11 mouse cellular contexts compared by ENCODE assay signal in the genomic region with DNA sequence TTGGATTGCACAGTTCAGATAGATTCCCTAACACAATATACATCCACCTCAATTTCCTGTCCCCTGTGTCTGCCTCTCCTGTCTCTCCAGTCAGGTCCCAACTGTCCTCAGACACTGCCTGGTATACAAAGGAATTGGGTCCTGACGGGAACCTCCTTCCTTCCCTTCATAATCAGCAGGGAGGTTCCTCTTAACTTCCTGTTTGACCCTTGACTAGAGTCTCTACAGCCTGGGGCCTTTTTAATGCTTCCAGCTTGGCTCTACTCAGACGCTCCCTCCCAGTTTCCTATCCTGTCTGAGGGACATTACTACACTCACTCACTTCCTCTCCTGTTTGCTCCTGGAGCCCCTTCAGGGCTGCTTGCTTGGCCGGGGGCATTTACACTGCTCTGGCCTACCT. TPM values are rescaled to one million over a fixed set of nuclear protein-coding genes. Genes with fewer than 3 reads are reported as not detected.
DNase-seq lines count a peak whose midpoint lies in the region; ATAC-seq and TF ChIP-seq lines count a peak whose summit lies in the region.
"Had no signal": no experiment of that assay in that cellular context is flagged by ENCODE, and none has a peak within 500 bp of the region (broad histone marks: within the 10 kb centered on the region; RNA-seq: fewer than 3 reads in every experiment).

No protein-coding gene starts in this region.

- 49% methylated on average over 3 of the region's 3 CpGs for WGBS in heart, embryonic 15.5 days
- WGBS in lung, embryonic 16.5 days: 23% methylated on average over 3 of the region's 3 CpGs

- TF ChIP-seq RAD21 in CH12.LX (IDR thresholded peaks at IDR 0.05; ENCODE audit: low read depth, low read length): no peak

- dilution Hi-C loops in CH12.LX (cut with MboI; ENCODE audit: extremely low pct_ligation_motif_present, extremely low pct_unique_long_range_greater_than_20kb, low sequenced_read_pairs): no loop called here

- peak overlapping the region; percentile 12; the same call in 1 of the 2 replicates for H3K4me2 ChIP-seq in CH12.LX (ENCODE audit: insufficient read depth, low read depth, poor library complexity, severe bottlenecking)
- H3K4me2 ChIP-seq in heart, embryonic 15.5 days: peak overlapping the region; percentile 12; the same call in 1 of the 2 replicates
- H3K4me2 ChIP-seq in lung, embryonic 16.5 days (ENCODE audit: low read depth, low read length): no peak overlapping the region
- H3K4me2 ChIP-seq: embryonic facial prominence, embryonic 15.5 days had no signal

- no peak for TF ChIP-seq CTCF in gastrocnemius, adult 2 months (IDR thresholded peaks at IDR 0.05)
- no peak for TF ChIP-seq CTCF in CH12.LX (conservative IDR thresholded peaks at IDR 0.05 in 1 of 2, IDR thresholded peaks at IDR 0.05 in 1 of 2; ENCODE audit: low read depth in 2 of 2, low read length in 2 of 2)

- H3K79me2 ChIP-seq in CH12.LX (replicated peaks; ENCODE audit: control insufficient read depth, extremely low read depth, insufficient read depth, poor library complexity, severe bottlenecking): no peaks in the 10 kb centered on the region

- H3K4me1 ChIP-seq in CH12.LX (ENCODE audit: control insufficient read depth in 1 of 2, insufficient read depth in 2 of 2): peaks cover 25 to 59% of the 10 kb centered on the region in 2 experiments
- H3K4me1 ChIP-seq in heart, embryonic 15.5 days (replicated peaks): peaks cover 51% of the 10 kb centered on the region
- peaks cover 54% of the 10 kb centered on the region for H3K4me1 ChIP-seq in lung, embryonic 16.5 days (replicated peaks; ENCODE audit: control insufficient read depth, insufficient read depth, low read length)

- no peak for DNase-seq in gastrocnemius, adult 2 months
- no peak for DNase-seq in gastrocnemius, adult 18-20 months (ENCODE audit: low spot score)
- peak; percentile 27 for DNase-seq in CH12.LX (ENCODE audit: extremely low read depth)
- no peak for DNase-seq in adrenal gland, adult 18-20 months (ENCODE audit: low spot score in 2 of 2)
- DNase-seq in retina, embryonic 14.5 days (ENCODE audit: low spot score): no peak
- DNase-seq: kidney, postnatal 25 days had no signal

- TF ChIP-seq EP300 in CH12.LX (IDR thresholded peaks at IDR 0.05; ENCODE audit: low read length): no peak

- no peak overlapping the region for H3K4me3 ChIP-seq in gastrocnemius, adult 2 months
- no peak overlapping the region for H3K4me3 ChIP-seq in CH12.LX (replicated peaks in 1 of 3; ENCODE audit: low read depth in 2 of 3, low read length in 2 of 3, poor library complexity in 1 of 3)
- no peak overlapping the region for H3K4me3 ChIP-seq in heart, embryonic 15.5 days
- no peak overlapping the region for H3K4me3 ChIP-seq in lung, embryonic 16.5 days (ENCODE audit: low read length)
- H3K4me3 ChIP-seq: embryonic facial prominence, embryonic 15.5 days had no signal

- H3K27me3 ChIP-seq in CH12.LX (replicated peaks): no peaks in the 10 kb centered on the region
- H3K27me3 ChIP-seq in heart, embryonic 15.5 days: no peaks in the 10 kb centered on the region
- no peaks in the 10 kb centered on the region for H3K27me3 ChIP-seq in lung, embryonic 16.5 days (ENCODE audit: control insufficient read depth, insufficient read depth, low read depth, low read length)
- H3K27me3 ChIP-seq: embryonic facial prominence, embryonic 15.5 days; Patski had no signal

- TF ChIP-seq POLR2A in CH12.LX (IDR thresholded peaks at IDR 0.05; ENCODE audit: low read depth, low read length): no peak

- no peak for ATAC-seq in heart, embryonic 15.5 days (replicated peaks; ENCODE audit: insufficient number of reproducible peaks, insufficient read depth, low FRiP score, low read depth)
- peak; percentile 23; the same call in 1 of the 2 replicates for ATAC-seq in lung, embryonic 16.5 days (ENCODE audit: low read depth)
- no peak for ATAC-seq in activated CD4-positive, CD25-positive, alpha-beta regulatory T cell, adult 4 months
- ATAC-seq: Patski had no signal

- H3K27ac ChIP-seq in gastrocnemius, adult 2 months: peak overlapping the region; percentile 61
- H3K27ac ChIP-seq in CH12.LX (ENCODE audit: insufficient read depth, low read depth): no peak overlapping the region
- H3K27ac ChIP-seq in heart, embryonic 15.5 days: peak overlapping the region; percentile 67
- peak overlapping the region; percentile 88 for H3K27ac ChIP-seq in lung, embryonic 16.5 days (ENCODE audit: low read length)

- intact Hi-C loops in gastrocnemius, adult 2 months (cut with DNase I): no loop called here

- peaks cover 0 to 6% of the 10 kb centered on the region in 2 experiments for H3K36me3 ChIP-seq in CH12.LX (replicated peaks in 1 of 2; ENCODE audit: control insufficient read depth in 1 of 2, insufficient read depth in 1 of 2, low read length in 1 of 2)
- H3K36me3 ChIP-seq in heart, embryonic 15.5 days: no peaks in the 10 kb centered on the region
- H3K36me3 ChIP-seq in lung, embryonic 16.5 days (ENCODE audit: control insufficient read depth, insufficient read depth, low read length): no peaks in the 10 kb centered on the region; the same call in 1 of the 2 replicates

- in situ Hi-C loops in CH12.LX (cut with MboI; ENCODE audit: low pct_ligation_motif_present, low pct_unique_long_range_greater_than_20kb, low sequenced_read_pairs): no loop called here

- H3K9me3 ChIP-seq in CH12.LX (replicated peaks; ENCODE audit: low read length): no peaks in the 10 kb centered on the region
- H3K9me3 ChIP-seq in heart, embryonic 15.5 days (replicated peaks): no peaks in the 10 kb centered on the region
- H3K9me3 ChIP-seq in lung, embryonic 16.5 days (ENCODE audit: control insufficient read depth, low read length): no peaks in the 10 kb centered on the region
- H3K9me3 ChIP-seq: embryonic facial prominence, embryonic 15.5 days had no signal

- no peak overlapping the region for H3K9ac ChIP-seq in CH12.LX (ENCODE audit: insufficient read depth, low read depth)
- H3K9ac ChIP-seq in heart, embryonic 15.5 days: no peak overlapping the region
- no peak overlapping the region for H3K9ac ChIP-seq in lung, embryonic 16.5 days (ENCODE audit: low read length)
- H3K9ac ChIP-seq: embryonic facial prominence, embryonic 15.5 days had no signal

TF ChIP-seq in CH12.LX, 34 proteins besides CTCF, POLR2A, EP300 and RAD21:
- TF ChIP-seq TBP (conservative IDR thresholded peaks at IDR 0.05; ENCODE audit: low read depth, low read length) (no peak), CHD2 (IDR thresholded peaks at IDR 0.05; ENCODE audit: low read length) (no peak), SIN3A (IDR thresholded peaks at IDR 0.05; ENCODE audit: low read length) (no peak), USF1 (IDR thresholded peaks at IDR 0.05; ENCODE audit: low read depth, low read length) (no peak), ETS1 (conservative IDR thresholded peaks at IDR 0.05; ENCODE audit: low read depth, low read length) (no peak), SMC3 (IDR thresholded peaks at IDR 0.05; ENCODE audit: low read depth, low read length) (no peak), GABPA (IDR thresholded peaks at IDR 0.05; ENCODE audit: insufficient replicate concordance, low read depth, low read length) (no peak), MAZ (IDR thresholded peaks at IDR 0.05; ENCODE audit: low read depth, low read length) (no peak), NRF1 (IDR thresholded peaks at IDR 0.05; ENCODE audit: low read depth, low read length) (no peak), RCOR1 (conservative IDR thresholded peaks at IDR 0.05; ENCODE audit: low read depth, low read length) (no peak), USF2 (conservative IDR thresholded peaks at IDR 0.05; ENCODE audit: low read depth, low read length) (no peak), PAX5 (IDR thresholded peaks at IDR 0.05; ENCODE audit: low read length) (no peak)
TF ChIP-seq in CH12.LX: peak in this region for 0.

RNA-seq across cellular contexts. Expression of a gene that starts 12.9 kb away (rescaled TPM):
- total RNA-seq in gastrocnemius, adult 2 months (2021): 1 to 10 TPM; 1.5 to 2.0 TPM
- total RNA-seq in gastrocnemius, adult 18-20 months (2021): 1 to 10 TPM; 1.1 to 1.9 TPM
- 6.7 and 9.9 TPM in 2 replicates for total RNA-seq in CH12.LX (2012; rRNA removed)
- total RNA-seq in CH12.LX (2014; rRNA removed): 3.2 and 3.4 TPM in 2 replicates
- 5.6 and 6.1 TPM in 2 replicates for polyA plus RNA-seq in CH12.LX (2012; ENCODE audit: insufficient read length, low read depth)
- 11.0 and 16.3 TPM in 2 replicates for polyA plus RNA-seq in heart, embryonic 15.5 days (2015; fragmentation: Nextera tagmentation; extraction: Ambion mirVana)
- 31.7 and 35.6 TPM in 2 replicates for polyA plus RNA-seq in lung, embryonic 16.5 days (2015; fragmentation: Nextera tagmentation; extraction: Ambion mirVana)
- 10 to 100 TPM; 16.5 to 31.7 TPM for total RNA-seq in adrenal gland, adult 18-20 months (2021)
- 10 to 100 TPM in 1 of 2 experiments, 1 to 10 TPM in 1; 6.9 to 12.0 TPM for polyA plus RNA-seq in activated CD4-positive, CD25-positive, alpha-beta regulatory T cell, adult 4 months (2017; shearing (Covaris generic))

RNA-seq across cellular contexts. Expression of a gene that starts 42.2 kb away (rescaled TPM):
- 10 to 100 TPM; 29.6 to 31.3 TPM for total RNA-seq in gastrocnemius, adult 2 months (2021)
- total RNA-seq in gastrocnemius, adult 18-20 months (2021): 10 to 100 TPM; 32.7 to 33.3 TPM
- total RNA-seq in CH12.LX (2012; rRNA removed) (59.7 and 67.2 TPM in 2 replicates), CH12.LX (2014; rRNA removed) (63.2 and 70.6 TPM in 2 replicates)
- 50.3 and 67.9 TPM in 2 replicates for polyA plus RNA-seq in CH12.LX (2012; ENCODE audit: insufficient read length, low read depth)
- 57.3 and 69.5 TPM in 2 replicates for polyA plus RNA-seq in heart, embryonic 15.5 days (2015; fragmentation: Nextera tagmentation; extraction: Ambion mirVana)
- 90.3 and 92.6 TPM in 2 replicates for polyA plus RNA-seq in lung, embryonic 16.5 days (2015; fragmentation: Nextera tagmentation; extraction: Ambion mirVana)
- 10 to 100 TPM; 32.3 to 33.3 TPM for total RNA-seq in adrenal gland, adult 18-20 months (2021)
- polyA plus RNA-seq in activated CD4-positive, CD25-positive, alpha-beta regulatory T cell, adult 4 months (2017; shearing (Covaris generic)): 10 to 100 TPM; 46.6 to 52.0 TPM
